Mouse (Mus musculus): Measurements from ENCODE around the gene Olfr1437. TPM values are rescaled to one million over a fixed set of nuclear protein-coding genes. Genes with fewer than 3 reads are reported as not detected.
"Not testable (repeated sequence)": the region's sequence is repeated elsewhere in the genome, so short reads cannot be mapped to it uniquely, and the experiment has no call there.

Gene Olfr1437
- not detected in 2 replicates for polyA plus RNA-seq (2016; fragmentation: Nextera tagmentation; extraction: Ambion mirVana)

DNA sequence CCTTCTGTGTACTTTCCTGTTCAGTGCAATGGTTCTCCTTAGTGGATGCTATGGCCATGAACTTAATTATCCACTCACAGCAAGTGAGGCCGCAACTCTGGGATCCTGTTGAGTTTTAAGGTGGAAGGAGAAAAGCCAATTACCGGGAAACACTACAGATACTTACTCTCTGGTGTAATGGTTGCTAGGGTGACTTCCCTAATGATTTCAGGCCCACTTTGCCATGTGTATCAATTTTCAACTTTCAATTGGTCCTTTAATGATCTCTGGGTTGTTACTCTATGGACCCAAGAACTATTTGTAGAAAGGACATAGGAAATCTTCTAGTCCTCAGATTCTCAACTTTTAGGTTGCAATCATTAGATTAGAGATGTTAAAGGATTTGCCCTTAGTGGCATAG lies at the start of gene Olfr1437:
Gene Olfr1437 (minus strand): TSS at position 101 of the 400 bp plus-strand sequence.
- Histone ChIP-seq H3K36me3 (no peaks in the 10 kb centered on the region), H3K4me1 (replicated peaks) (no peaks in the 10 kb centered on the region), H3K9ac (replicated peaks) (no peak within 1 kb of the TSS), H3K4me3 (replicated peaks) (no peak within 1 kb of the TSS), H3K27me3 (no peaks in the 10 kb centered on the region), H3K9me3 (no peaks in the 10 kb centered on the region), H3K4me2 (no peak within 1 kb of the TSS), H3K27ac (no peak within 1 kb of the TSS)
- ATAC-seq (ENCODE audit: insufficient number of reproducible peaks, insufficient read depth, low FRiP score, low TSS enrichment, low read depth): no peak
- WGBS: 48% methylated on average over 2 of the region's 2 CpGs

GRCm38 (mm10) chr19:12374465-12375025 lies 49.6 kb upstream of the Olfr1437 start:
- H3K27ac ChIP-seq: no peak overlapping the region
- no peaks in the 10 kb centered on the region for H3K36me3 ChIP-seq
- ATAC-seq (ENCODE audit: insufficient number of reproducible peaks, insufficient read depth, low FRiP score, low TSS enrichment, low read depth): no peak
- H3K9ac ChIP-seq (replicated peaks): no peak overlapping the region
- 65% methylated on average over 2 of the region's 2 CpGs for WGBS
- no peaks in the 10 kb centered on the region for H3K4me1 ChIP-seq (replicated peaks)
- H3K4me2 ChIP-seq: no peak overlapping the region
- no peak overlapping the region for H3K4me3 ChIP-seq (replicated peaks)
- no peaks in the 10 kb centered on the region for H3K27me3 ChIP-seq
- H3K9me3 ChIP-seq: no peaks in the 10 kb centered on the region

GRCm38 (mm10) chr19:12373004-12373403 lies 48.1 kb upstream of the Olfr1437 start:
- ATAC-seq (ENCODE audit: insufficient number of reproducible peaks, insufficient read depth, low FRiP score, low TSS enrichment, low read depth): no peak
- Histone ChIP-seq H3K4me2 (no peak overlapping the region), H3K36me3 (no peaks in the 10 kb centered on the region), H3K9me3 (no peaks in the 10 kb centered on the region), H3K27me3 (no peaks in the 10 kb centered on the region), H3K4me1 (replicated peaks) (no peaks in the 10 kb centered on the region), H3K4me3 (replicated peaks) (no peak overlapping the region), H3K9ac (replicated peaks) (no peak overlapping the region), H3K27ac (no peak overlapping the region)
- 83% methylated on average over 3 of the region's 3 CpGs for WGBS

DNA sequence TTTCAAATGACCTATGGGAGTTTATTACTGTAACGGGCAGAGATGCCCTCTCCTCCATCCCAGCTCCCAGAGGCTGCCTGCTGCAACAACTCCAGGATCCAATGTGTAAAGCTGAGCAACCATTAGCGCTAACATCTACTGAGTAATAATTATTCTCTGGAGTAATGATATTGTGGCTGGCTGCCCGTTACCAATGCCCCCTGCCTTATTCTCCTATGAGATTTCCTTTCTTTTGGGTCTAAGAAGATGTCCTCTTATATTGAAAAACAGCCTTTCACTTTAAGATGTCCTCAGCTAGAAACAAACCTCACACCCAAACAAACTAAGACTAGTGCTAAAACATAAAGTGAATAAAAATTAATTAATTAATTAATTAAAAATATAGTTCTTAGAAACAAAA lies 10.9 kb upstream of the Olfr1437 start, which contains the start of gene Olfr1438-ps1:
Gene Olfr1438-ps1 (minus strand): TSS at position 101 of the 400 bp plus-strand sequence.
- H3K27ac ChIP-seq: no peak within 1 kb of the TSS
- no peaks in the 10 kb centered on the region for H3K36me3 ChIP-seq
- H3K4me3 ChIP-seq (replicated peaks): no peak within 1 kb of the TSS
- no peaks in the 10 kb centered on the region for H3K4me1 ChIP-seq (replicated peaks)
- H3K9ac ChIP-seq (replicated peaks): no peak within 1 kb of the TSS
- no peak within 1 kb of the TSS for H3K4me2 ChIP-seq
- no peaks in the 10 kb centered on the region for H3K27me3 ChIP-seq
- no peak for ATAC-seq (ENCODE audit: insufficient number of reproducible peaks, insufficient read depth, low FRiP score, low TSS enrichment, low read depth)
- 84% methylated on average over 3 of the region's 3 CpGs for WGBS
- no peaks in the 10 kb centered on the region for H3K9me3 ChIP-seq

DNA sequence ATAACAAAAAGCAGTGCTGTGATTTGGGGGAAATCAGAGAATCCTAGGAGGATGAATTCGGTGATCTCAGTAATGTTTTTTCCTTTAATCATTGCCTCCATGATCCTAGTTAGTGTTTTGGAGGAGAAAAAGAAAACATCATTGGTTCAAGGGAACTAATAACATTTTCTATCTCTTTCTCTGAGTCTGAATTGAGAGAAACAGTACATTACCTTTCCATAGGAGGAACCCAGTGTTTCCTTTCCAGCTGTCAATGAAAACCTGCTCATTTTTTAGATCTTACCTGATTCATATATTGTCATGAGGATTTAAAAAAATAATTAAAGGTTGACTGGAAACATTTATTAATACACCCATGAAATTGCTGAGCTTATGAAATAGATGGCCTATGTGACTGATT lies 25.9 kb downstream of the Olfr1437 start, which contains the start of gene Olfr1436:
Gene Olfr1436 (minus strand): TSS at position 101 of the 400 bp plus-strand sequence.
- H3K36me3 ChIP-seq; H3K4me2 ChIP-seq; H3K4me3 ChIP-seq (replicated peaks); H3K4me1 ChIP-seq (replicated peaks); H3K9me3 ChIP-seq; H3K27ac ChIP-seq; H3K9ac ChIP-seq (replicated peaks); H3K27me3 ChIP-seq; ATAC-seq (ENCODE audit: insufficient number of reproducible peaks, insufficient read depth, low FRiP score, low TSS enrichment, low read depth): not testable (repeated sequence)
- WGBS: 75% methylated on average over 1 of the region's 1 CpGs

DNA sequence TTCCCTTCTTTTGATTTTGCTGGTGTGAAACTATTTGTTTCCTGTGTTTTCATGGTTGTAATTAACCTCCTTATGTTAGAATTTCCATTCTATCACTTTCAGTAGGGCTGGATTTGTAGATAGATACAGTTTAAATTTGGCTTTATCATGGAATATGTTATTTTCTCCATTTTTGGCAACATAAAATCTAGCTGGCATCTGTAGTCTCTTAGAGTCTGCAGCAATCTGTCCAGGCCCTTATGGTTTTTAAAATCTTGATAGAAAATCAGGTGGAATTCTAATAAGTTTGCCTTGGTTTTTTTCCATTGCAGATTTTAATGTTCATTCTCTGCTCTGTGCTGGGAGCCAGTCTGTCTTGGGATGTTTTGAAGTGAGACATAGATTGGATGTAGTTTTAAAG lies 31.9 kb downstream of the Olfr1437 start:
- no peaks in the 10 kb centered on the region for H3K27me3 ChIP-seq
- no peaks in the 10 kb centered on the region for H3K36me3 ChIP-seq
- H3K27ac ChIP-seq: no peak overlapping the region
- no peak overlapping the region for H3K9ac ChIP-seq (replicated peaks)
- no peak overlapping the region for H3K4me2 ChIP-seq
- H3K4me3 ChIP-seq (replicated peaks): no peak overlapping the region
- no peaks in the 10 kb centered on the region for H3K9me3 ChIP-seq
- no peaks in the 10 kb centered on the region for H3K4me1 ChIP-seq (replicated peaks)
- no peak for ATAC-seq (ENCODE audit: insufficient number of reproducible peaks, insufficient read depth, low FRiP score, low TSS enrichment, low read depth)

DNA sequence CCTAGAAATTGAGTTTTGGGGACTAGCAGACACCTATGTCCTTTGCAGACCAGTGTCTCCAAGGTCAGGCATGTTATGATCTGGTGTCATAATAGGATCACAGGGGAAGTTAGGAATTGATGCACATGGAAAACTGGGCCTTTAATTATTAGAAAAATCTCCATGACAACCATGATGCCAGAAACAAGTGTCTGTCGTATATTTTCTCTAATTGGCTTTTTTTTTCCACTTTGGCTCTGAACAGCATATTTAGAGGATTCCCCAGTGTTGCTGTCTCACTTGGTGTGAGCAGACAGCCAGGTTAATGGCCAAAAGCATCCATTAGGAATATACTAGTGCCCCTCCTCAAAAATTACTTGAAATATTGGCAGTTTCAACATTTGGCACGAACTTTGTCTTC lies 45.3 kb downstream of the Olfr1437 start, which contains the start of gene Olfr1434:
Gene Olfr1434 (plus strand): TSS at position 301 of the 400 bp plus-strand sequence.
- Histone ChIP-seq H3K4me2 (no peak within 1 kb of the TSS), H3K4me1 (replicated peaks) (no peaks in the 10 kb centered on the region), H3K27ac (no peak within 1 kb of the TSS), H3K9me3 (no peaks in the 10 kb centered on the region), H3K9ac (replicated peaks) (no peak within 1 kb of the TSS), H3K27me3 (no peaks in the 10 kb centered on the region; the same call in 1 of the 2 replicates), H3K36me3 (no peaks in the 10 kb centered on the region), H3K4me3 (replicated peaks) (no peak within 1 kb of the TSS)
- 76% methylated on average over 2 of the region's 2 CpGs for WGBS
- ATAC-seq (ENCODE audit: insufficient number of reproducible peaks, insufficient read depth, low FRiP score, low TSS enrichment, low read depth): no peak

Other genes starting within 250 kb of the Olfr1437 start
- gene Olfr1425, start 247.4 kb downstream of the Olfr1437 start, polyA plus RNA-seq (2016; fragmentation: Nextera tagmentation; extraction: Ambion mirVana): not detected in 2 replicates
- gene Olfr1426, start 233.1 kb downstream of the Olfr1437 start, polyA plus RNA-seq (2016; fragmentation: Nextera tagmentation; extraction: Ambion mirVana): not detected in 2 replicates
- gene Olfr1427, start 221.8 kb downstream of the Olfr1437 start, polyA plus RNA-seq (2016; fragmentation: Nextera tagmentation; extraction: Ambion mirVana): not detected in 2 replicates
- gene Olfr1428, start 209.2 kb downstream of the Olfr1437 start, polyA plus RNA-seq (2016; fragmentation: Nextera tagmentation; extraction: Ambion mirVana): not detected in 2 replicates
- not detected in 2 replicates for gene Olfr76, start 201.9 kb downstream of the Olfr1437 start, polyA plus RNA-seq (2016; fragmentation: Nextera tagmentation; extraction: Ambion mirVana)
- gene Olfr1555-ps1, start 155.0 kb downstream of the Olfr1437 start, polyA plus RNA-seq (2016; fragmentation: Nextera tagmentation; extraction: Ambion mirVana): not detected in 2 replicates
- gene Olfr1431, start 124.5 kb downstream of the Olfr1437 start, polyA plus RNA-seq (2016; fragmentation: Nextera tagmentation; extraction: Ambion mirVana): not detected in 2 replicates
- not detected in 2 replicates for gene Olfr1432, start 92.5 kb downstream of the Olfr1437 start, polyA plus RNA-seq (2016; fragmentation: Nextera tagmentation; extraction: Ambion mirVana)
- gene Olfr262, start 83.4 kb downstream of the Olfr1437 start, polyA plus RNA-seq (2016; fragmentation: Nextera tagmentation; extraction: Ambion mirVana): not detected in 2 replicates
- gene Olfr235, start 64.1 kb downstream of the Olfr1437 start, polyA plus RNA-seq (2016; fragmentation: Nextera tagmentation; extraction: Ambion mirVana): not detected in 2 replicates
- gene Olfr1434, start 45.2 kb downstream of the Olfr1437 start, polyA plus RNA-seq (2016; fragmentation: Nextera tagmentation; extraction: Ambion mirVana): not detected in 2 replicates
- gene Olfr1436, start 26.0 kb downstream of the Olfr1437 start, polyA plus RNA-seq (2016; fragmentation: Nextera tagmentation; extraction: Ambion mirVana): not detected in 2 replicates
- gene Olfr1438-ps1, start 10.8 kb upstream of the Olfr1437 start, polyA plus RNA-seq (2016; fragmentation: Nextera tagmentation; extraction: Ambion mirVana): not detected in 2 replicates
- gene Olfr1440, start 62.2 kb upstream of the Olfr1437 start, polyA plus RNA-seq (2016; fragmentation: Nextera tagmentation; extraction: Ambion mirVana): not detected in 2 replicates
- not detected in 2 replicates for gene Olfr1441, start 92.3 kb upstream of the Olfr1437 start, polyA plus RNA-seq (2016; fragmentation: Nextera tagmentation; extraction: Ambion mirVana)
- not detected in 2 replicates for gene Pfpl, start 102.8 kb upstream of the Olfr1437 start, polyA plus RNA-seq (2016; fragmentation: Nextera tagmentation; extraction: Ambion mirVana)
- 0.22 and 0.25 TPM in 2 replicates for gene Mpeg1, start 135.7 kb upstream of the Olfr1437 start, polyA plus RNA-seq (2016; fragmentation: Nextera tagmentation; extraction: Ambion mirVana)
- gene Dtx4, start 176.4 kb upstream of the Olfr1437 start, polyA plus RNA-seq (2016; fragmentation: Nextera tagmentation; extraction: Ambion mirVana): 5.2 and 5.6 TPM in 2 replicates
- 18.4 and 20.2 TPM in 2 replicates for gene Fam111a, start 220.6 kb upstream of the Olfr1437 start, polyA plus RNA-seq (2016; fragmentation: Nextera tagmentation; extraction: Ambion mirVana)